Mouse (Mus musculus) C2C12 (cell line): ENCODE data around the gene Prodh2.

ENCODE experiments used
- CEBPB ChIP-seq: IDR thresholded peaks from one replicate; pipeline ENCODE4 v1.6.1; 2011; ENCODE audit warnings: low read depth, mild to moderate bottlenecking, control low read depth, moderate library complexity
- CTCF ChIP-seq: IDR thresholded peaks from one replicate; pipeline ENCODE4 v1.5.1; 2011; ENCODE audit not compliant: control insufficient read depth, insufficient read depth, insufficient read length
- MAX ChIP-seq: IDR thresholded peaks from one replicate; pipeline ENCODE4 v1.6.1; 2011; ENCODE audit warnings: mild to moderate bottlenecking, control low read depth
- MYOG ChIP-seq: IDR thresholded peaks from one replicate; pipeline ENCODE4 v1.6.1; 2011; ENCODE audit not compliant: control insufficient read depth, insufficient read length; ENCODE audit errors: extremely low read depth
- USF1 ChIP-seq: IDR thresholded peaks from one replicate; pipeline ENCODE4 v1.6.1; 2011; ENCODE audit warnings: low read depth, mild to moderate bottlenecking, control low read depth, moderate library complexity

GRCm38 (mm10) chr7:30493401-30493931 lies at the start of gene Prodh2:
- TF ChIP-seq CTCF (no peak), USF1 (no peak), MAX (no peak), CEBPB (no peak), MYOG (no peak)
